Mouse (Mus musculus) gastrocnemius, postnatal 10 days (tissue): ENCODE results near the gene 2010111I01Rik. TPM values are rescaled to one million over a fixed set of nuclear protein-coding genes. Genes with fewer than 3 reads are reported as not detected.
"Not testable (repeated sequence)": the region's sequence is repeated elsewhere in the genome, so short reads cannot be mapped to it uniquely, and the experiment has no call there.

ENCODE experiments used
- DNase-seq: peaks from one replicate; pipeline ENCODE4 v3.0.0; 2021; ENCODE audit warnings: mixed read lengths
- total RNA-seq, 2 experiments: library from RNA; stranded (reverse); gene quantifications; 2 replicates each; pipeline ENCODE4 v1.2.3; 2021

The 2010111I01Rik gene
- total RNA-seq, 2 experiments from 2014 or later, result 67.8 to 110 TPM

- DNase-seq, result no peak
Observed at GRCm38 (mm10) chr13:63075331-63075855, 110.7 kb downstream of the 2010111I01Rik start.

DNA sequence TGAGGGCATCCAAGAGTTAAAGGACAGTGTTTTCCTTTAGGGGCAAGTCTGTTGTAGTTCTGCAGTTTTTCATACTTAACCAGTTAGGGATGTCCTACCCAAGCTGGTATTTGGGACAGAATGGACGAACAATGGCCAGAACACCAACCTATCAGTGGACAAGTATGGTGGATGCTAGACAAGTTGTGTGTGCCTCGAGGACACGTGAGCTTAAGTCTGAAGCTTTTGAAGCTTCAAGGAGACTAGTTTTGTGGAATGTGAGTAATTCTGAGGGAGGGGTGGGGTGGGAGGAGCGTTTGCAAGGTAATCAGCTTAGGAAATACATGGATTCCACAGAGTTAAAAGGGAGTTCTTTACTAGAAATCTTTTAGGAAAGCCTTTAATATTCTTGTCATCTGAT lies 115.5 kb downstream of the 2010111I01Rik start:
- no peak for DNase-seq

DNA sequence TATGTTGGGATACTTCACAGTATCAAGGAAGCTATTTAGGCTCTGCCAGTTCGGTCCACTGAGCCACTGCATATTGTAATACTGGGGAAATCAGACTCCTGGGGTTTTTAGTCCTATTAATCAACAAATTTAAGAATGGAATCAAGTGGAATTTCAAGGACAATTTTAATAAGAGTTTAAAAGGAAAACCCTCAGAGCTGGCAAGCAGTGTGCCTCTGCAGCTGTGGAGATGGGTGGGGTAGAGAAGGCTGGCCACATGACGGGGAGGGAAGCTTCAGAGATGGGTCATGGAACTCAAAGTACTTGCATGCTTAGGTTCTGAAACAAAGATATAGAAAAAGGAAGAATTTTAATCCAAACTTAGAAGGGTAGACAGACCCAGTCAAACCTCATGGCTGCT lies 116.1 kb downstream of the 2010111I01Rik start:
- no peak for DNase-seq

GRCm38 (mm10) chr13:63082555-63083136 lies 118.0 kb downstream of the 2010111I01Rik start:
- no peak for DNase-seq

- not testable (repeated sequence) for DNase-seq
Observed at GRCm38 (mm10) chr13:63083139-63083538, 118.4 kb downstream of the 2010111I01Rik start.

GRCm38 (mm10) chr13:63083663-63084062 lies 119.0 kb downstream of the 2010111I01Rik start:
- DNase-seq, result no peak

- no peak for DNase-seq
Observed at GRCm38 (mm10) chr13:63087865-63088683, 123.4 kb downstream of the 2010111I01Rik start.

DNA sequence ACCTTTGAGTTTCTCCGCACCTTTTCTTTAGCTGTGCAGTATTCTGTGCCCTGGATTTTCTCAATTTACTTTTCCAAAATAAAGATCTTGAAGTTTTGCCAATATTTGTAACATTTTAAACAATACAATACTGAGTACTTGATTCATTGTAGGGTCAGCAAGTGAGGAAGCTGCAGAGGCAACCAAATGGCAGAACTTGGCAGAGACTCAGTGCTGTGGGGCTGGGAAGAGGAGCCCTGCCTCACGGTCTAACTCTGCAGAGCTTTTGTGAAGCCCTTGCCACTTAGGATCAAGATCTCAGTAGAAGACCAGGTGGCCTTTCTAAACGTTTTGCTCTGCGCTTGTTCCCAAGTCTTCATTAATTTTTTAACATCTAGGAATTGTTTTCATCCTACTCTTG lies 124.8 kb downstream of the 2010111I01Rik start:
- no peak for DNase-seq

GRCm38 (mm10) chr13:63091246-63091645 lies 126.6 kb downstream of the 2010111I01Rik start:
- no peak for DNase-seq

DNA sequence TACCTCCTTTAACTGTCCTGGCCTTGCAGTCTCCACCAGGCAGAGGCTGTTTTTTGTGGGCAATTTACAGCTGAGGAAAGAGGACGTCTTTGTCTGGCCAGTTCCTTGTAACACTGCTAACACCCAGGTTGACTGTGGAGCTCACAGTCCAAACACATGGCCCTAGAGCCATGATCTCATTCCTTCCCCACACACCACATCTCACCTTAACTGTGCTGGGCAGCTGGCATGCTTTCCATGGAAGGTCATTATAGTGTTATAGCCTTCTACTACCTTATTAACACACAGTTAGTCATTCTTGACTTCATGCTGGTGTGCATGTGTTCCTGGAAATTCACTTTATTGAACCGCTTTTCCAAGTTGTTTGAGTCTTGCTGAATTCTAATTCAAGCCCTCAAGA lies 127.6 kb downstream of the 2010111I01Rik start:
- no peak for DNase-seq

DNA sequence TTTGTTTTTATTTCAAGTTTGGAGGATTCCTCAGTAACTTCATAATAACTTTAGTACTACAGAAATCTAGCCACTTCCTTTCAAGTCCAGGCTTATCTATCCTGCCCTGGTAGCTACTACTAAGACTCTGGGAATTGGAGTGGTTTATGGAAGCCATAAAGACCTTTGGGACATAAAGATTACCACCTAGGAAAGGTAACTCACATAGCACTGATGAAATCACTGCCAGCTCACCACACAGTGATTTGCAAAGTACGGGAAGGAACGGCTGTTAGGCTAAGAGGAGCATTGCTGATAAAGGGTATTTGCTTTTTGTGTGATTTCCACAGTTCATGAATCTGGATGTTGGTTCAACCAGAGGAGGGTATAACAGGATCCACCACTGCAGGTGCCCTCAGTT lies 128.2 kb downstream of the 2010111I01Rik start:
- DNase-seq, result no peak

DNA sequence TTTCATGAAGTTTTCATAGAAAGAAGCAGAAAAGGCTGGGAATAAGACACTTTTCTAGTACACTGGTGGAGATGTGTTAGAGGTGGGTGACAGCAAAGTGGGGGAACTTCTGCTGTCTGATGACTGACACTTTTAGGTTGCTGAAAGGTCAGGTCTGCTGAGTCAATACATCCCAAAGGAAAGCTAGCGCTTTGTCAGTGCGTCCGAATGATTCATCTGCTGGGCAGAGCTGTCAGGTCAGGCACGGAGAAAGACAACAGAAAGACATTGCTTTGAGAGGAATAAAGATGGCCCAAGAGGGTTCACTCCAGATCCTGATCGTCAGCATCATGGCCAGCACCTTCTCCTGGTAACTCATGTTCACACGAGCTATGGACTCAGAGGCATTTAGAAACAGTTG lies 128.9 kb downstream of the 2010111I01Rik start:
- DNase-seq, result no peak

DNA sequence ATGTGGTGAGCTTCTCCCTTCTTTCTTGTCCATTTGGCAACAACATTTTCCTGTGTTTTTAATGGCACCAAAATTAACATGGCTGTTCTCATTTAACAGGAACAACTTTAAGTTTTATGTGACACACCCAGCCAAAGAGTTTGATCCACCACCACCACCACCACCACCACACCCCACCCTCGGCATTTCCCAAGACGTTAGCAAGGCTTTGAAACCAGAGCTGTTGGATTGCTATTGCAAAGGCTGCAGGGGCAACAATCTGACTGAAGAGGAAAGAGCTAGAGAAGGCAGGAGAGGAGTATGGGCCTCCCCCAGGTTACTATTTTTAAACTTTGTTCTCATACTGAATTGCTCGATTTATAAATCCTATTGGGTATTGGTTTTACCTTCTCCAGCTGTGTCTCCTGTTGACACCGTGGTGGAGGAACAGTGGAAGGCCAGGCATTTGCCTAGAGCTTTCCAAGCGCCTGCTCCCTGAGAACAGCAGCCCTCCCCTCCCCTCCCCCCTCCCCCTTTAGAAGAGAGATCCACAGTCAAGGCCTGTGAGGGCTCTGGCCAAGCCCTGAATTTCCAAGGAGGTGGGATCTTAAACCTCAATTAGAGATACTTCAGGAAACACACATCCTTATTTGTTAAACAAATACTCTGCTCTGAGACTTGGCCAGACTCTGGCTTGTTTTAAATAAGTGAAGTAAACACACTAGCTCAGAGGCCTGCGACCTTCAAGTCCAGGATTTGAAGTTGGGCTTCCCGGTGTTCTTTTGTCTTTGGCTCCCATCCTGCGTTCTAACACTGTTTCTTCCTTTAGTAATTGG lies 129.8 kb downstream of the 2010111I01Rik start:
- no peak for DNase-seq

- no peak for DNase-seq
Observed at GRCm38 (mm10) chr13:63096764-63097163, 132.1 kb downstream of the 2010111I01Rik start.

DNA sequence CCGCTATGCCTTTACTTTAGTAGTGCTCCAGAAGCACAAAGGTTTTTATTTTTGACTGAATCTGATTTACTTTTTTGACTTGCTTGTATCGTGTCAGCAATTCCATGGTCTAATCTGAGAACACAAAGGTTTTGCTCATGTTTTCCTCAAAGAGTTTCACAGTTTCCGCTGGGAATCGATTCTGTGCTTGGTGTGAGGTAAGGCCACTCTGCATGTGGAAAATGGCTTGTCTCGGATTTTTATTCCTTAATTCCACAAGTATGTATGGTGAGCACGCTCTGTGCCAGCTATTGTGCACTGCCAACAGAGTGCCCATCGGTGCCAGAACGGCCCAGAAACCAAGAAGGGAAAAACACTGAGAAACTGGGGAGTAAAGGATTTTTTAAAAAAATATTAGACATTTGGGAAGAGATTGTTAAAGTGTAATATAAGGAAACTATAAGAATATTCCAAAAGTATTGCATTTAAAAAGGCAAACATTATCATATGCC lies 132.8 kb downstream of the 2010111I01Rik start:
- DNase-seq, result no peak

- no peak for DNase-seq
Observed at GRCm38 (mm10) chr13:63101761-63102160, 137.1 kb downstream of the 2010111I01Rik start.

DNA sequence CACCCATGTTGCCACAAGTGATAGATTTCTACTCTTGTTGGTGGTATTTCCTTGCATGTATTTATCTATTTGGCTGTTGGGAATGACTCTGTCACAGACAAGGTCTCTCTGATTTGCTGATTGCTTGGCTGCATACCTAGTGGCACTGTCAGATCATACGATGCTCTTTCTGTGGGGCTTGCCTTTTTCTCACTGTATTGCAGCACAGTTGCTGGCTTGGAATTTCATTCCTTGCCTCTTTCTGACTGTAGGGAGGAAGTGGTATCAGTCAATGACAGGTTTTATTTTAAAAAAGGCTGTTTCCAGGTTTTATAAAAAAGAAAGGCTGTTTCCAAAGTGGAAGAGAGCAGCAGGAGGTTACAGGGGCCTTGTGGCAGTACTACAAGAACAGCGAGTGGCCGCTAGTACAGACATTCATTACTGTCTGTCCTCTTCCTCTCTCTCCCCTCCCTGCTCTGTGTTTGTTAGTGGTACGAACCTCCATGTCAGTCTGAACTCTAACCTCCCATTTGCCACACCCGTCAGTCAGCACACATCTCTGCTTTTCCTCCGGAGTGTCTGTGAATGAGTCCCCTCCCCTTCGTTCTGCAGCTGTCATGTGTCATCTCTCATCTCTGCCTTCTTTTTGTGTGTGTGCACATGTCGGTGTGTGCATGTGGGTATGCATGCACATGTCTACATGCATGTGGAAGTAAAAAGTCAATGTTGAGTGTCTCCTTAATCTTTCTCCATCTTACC lies 138.3 kb downstream of the 2010111I01Rik start:
- DNase-seq, result no peak

DNA sequence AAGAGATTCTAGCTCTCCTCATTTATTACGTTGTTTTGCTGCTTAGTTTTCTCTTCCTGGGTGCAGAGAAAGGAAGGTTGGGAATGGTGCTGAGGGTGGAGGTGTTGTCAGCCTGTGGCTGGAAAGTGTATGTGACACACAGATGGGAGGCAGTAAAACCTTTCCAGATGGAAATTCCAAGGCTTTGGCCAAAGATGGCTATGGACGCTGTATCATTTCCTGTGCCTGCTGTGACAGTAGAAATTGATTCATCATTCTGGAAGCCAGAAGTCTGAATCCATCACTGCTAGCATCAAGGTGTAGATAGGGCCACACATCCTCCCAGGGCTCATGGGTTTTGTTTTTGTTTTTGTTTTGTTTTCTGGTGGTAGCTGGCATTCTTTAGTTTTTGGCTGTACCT lies 141.9 kb downstream of the 2010111I01Rik start:
- DNase-seq, result no peak

- DNase-seq, result peak; percentile 30
Observed at GRCm38 (mm10) chr13:63108601-63109000, 143.9 kb downstream of the 2010111I01Rik start.

GRCm38 (mm10) chr13:63111297-63112042 lies 146.8 kb downstream of the 2010111I01Rik start:
- DNase-seq, result no peak

- no peak for DNase-seq
Observed at GRCm38 (mm10) chr13:63112043-63112597, 147.4 kb downstream of the 2010111I01Rik start.
